Mouse (Mus musculus): ENCODE results near the gene Aagab. TPM values are rescaled to one million over a fixed set of nuclear protein-coding genes. Genes with fewer than 3 reads are reported as not detected.

The Aagab gene
- polyA plus RNA-seq, 1 experiment from 2014 or later: 54.3 TPM

DNA sequence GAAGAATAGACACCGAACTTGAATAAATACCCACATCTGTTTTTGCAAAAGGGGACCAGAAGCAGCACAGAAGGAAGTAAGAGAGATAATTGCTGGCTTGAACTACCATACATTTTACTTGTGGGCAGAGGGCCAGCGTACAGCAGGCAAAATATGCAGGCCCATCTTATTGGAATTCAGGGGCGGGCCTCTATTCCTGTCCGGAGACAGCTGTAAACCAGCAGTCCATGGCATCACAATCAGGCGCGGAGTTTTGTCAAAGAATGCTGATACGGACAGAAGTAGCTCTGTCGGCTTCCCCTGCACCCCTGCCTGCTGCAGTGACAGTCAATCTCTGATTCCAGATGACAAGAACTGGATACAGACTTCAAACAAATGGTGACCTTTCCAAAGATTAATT, 33.7 kb upstream of the Aagab start:
- WGBS: 28% methylated on average over 8 of the region's 8 CpGs
- ATAC-seq (ENCODE audit: insufficient read depth, low FRiP score, low TSS enrichment) (no peak), DNase-seq (ENCODE audit: low spot score) (peak; percentile 38)
- Histone ChIP-seq H3K9me3 (ENCODE audit: control insufficient read depth, low read length) (no peaks in the 10 kb centered on the region), H3K27ac (ENCODE audit: low read depth, low read length) (no peak overlapping the region), H3K27me3 (ENCODE audit: control insufficient read depth, insufficient read depth, low read length) (no peaks in the 10 kb centered on the region), H3K36me3 (ENCODE audit: control insufficient read depth, insufficient read depth, low read length) (no peaks in the 10 kb centered on the region), H3K9ac (ENCODE audit: low read length) (no peak overlapping the region), H3K4me1 (ENCODE audit: control insufficient read depth, insufficient read depth, low read length) (peaks cover 5% of the 10 kb centered on the region), H3K4me2 (ENCODE audit: low read depth) (no peak overlapping the region), H3K4me3 (ENCODE audit: low read depth, low read length) (no peak overlapping the region)

DNA sequence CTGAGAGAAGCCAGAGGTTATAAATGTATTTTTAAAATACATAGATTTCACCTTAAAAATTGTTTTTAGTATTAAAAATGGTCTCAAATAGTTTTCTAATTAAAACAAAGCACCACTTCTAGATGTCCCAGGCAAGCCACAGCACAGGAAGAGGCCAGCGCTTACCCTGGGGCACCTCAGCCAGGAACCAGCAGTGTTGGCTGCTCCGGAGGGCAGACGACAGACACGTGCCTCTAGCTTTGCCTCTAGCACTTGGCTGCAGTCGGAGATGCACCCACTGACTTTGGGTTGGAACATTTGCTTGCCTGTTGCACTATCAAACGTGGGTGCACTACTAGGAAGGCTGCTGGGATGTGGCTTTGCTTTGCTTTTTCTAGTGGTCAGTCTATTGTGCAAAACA, 30.6 kb upstream of the Aagab start:
- no peak overlapping the region for H3K4me2 ChIP-seq (ENCODE audit: low read depth)
- no peak overlapping the region for H3K27ac ChIP-seq (ENCODE audit: low read depth, low read length)
- WGBS: 37% methylated on average over 6 of the region's 6 CpGs
- no peaks in the 10 kb centered on the region for H3K9me3 ChIP-seq (ENCODE audit: control insufficient read depth, low read length)
- no peak overlapping the region for H3K4me3 ChIP-seq (ENCODE audit: low read depth, low read length)
- no peak overlapping the region for H3K9ac ChIP-seq (ENCODE audit: low read length)
- peaks cover 5% of the 10 kb centered on the region for H3K4me1 ChIP-seq (ENCODE audit: control insufficient read depth, insufficient read depth, low read length)
- no peaks in the 10 kb centered on the region for H3K36me3 ChIP-seq (ENCODE audit: control insufficient read depth, insufficient read depth, low read length)
- no peak for ATAC-seq (ENCODE audit: insufficient read depth, low FRiP score, low TSS enrichment)
- DNase-seq (ENCODE audit: low spot score): no peak
- H3K27me3 ChIP-seq (ENCODE audit: control insufficient read depth, insufficient read depth, low read length): no peaks in the 10 kb centered on the region

DNA sequence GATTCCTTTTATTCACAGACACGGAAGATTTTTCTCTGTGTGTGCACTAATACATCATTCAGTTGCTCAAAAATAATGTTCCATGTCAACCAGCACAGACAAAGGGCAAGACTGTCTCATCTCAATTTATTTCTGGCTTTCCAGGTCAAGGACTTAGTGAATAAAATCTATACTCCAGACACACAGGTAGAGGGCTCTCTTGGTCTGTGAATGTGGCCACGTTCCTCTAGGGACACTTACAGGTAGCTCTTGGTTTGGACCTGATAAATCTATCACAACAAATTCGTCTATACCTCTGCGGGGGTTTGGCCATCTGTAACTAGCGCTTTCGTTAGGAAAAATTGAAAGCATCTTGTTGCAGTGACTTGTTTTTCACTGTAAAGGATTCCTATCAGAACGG, 29.6 kb upstream of the Aagab start:
- no peak overlapping the region for H3K4me3 ChIP-seq (ENCODE audit: low read depth, low read length)
- 76% methylated on average over 7 of the region's 7 CpGs for WGBS
- H3K9ac ChIP-seq (ENCODE audit: low read length): no peak overlapping the region
- ATAC-seq (ENCODE audit: insufficient read depth, low FRiP score, low TSS enrichment) (no peak), DNase-seq (ENCODE audit: low spot score) (no peak)
- no peak overlapping the region for H3K4me2 ChIP-seq (ENCODE audit: low read depth)
- H3K27ac ChIP-seq (ENCODE audit: low read depth, low read length): no peak overlapping the region
- no peaks in the 10 kb centered on the region for H3K9me3 ChIP-seq (ENCODE audit: control insufficient read depth, low read length)
- H3K27me3 ChIP-seq (ENCODE audit: control insufficient read depth, insufficient read depth, low read length): no peaks in the 10 kb centered on the region
- peaks cover 5% of the 10 kb centered on the region for H3K4me1 ChIP-seq (ENCODE audit: control insufficient read depth, insufficient read depth, low read length)
- no peaks in the 10 kb centered on the region for H3K36me3 ChIP-seq (ENCODE audit: control insufficient read depth, insufficient read depth, low read length)

DNA sequence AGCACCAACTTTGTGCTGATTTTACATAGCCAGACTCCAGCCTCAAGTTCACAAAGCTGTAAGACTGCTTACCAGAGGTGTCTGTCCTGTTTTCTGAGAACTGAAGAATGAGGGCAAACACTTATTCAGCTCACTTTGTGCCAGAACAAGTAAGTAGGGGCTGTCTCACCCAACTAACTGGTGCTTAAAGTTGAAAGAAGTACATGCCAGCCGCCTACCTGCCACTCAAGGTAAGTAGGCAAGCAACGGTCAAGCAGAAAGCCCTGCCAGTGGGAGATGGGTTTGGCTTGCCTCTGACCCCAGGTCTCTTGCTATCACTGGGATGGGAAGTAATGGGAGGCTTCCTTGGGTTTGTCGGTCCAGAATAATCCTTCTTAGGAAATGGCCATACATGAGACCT, 25.0 kb upstream of the Aagab start:
- Histone ChIP-seq H3K4me1 (ENCODE audit: control insufficient read depth, insufficient read depth, low read length) (no peaks in the 10 kb centered on the region), H3K27me3 (ENCODE audit: control insufficient read depth, insufficient read depth, low read length) (no peaks in the 10 kb centered on the region), H3K4me2 (ENCODE audit: low read depth) (no peak overlapping the region), H3K4me3 (ENCODE audit: low read depth, low read length) (no peak overlapping the region), H3K27ac (ENCODE audit: low read depth, low read length) (no peak overlapping the region), H3K9me3 (ENCODE audit: control insufficient read depth, low read length) (no peaks in the 10 kb centered on the region), H3K9ac (ENCODE audit: low read length) (no peak overlapping the region), H3K36me3 (ENCODE audit: control insufficient read depth, insufficient read depth, low read length) (no peaks in the 10 kb centered on the region)
- DNase-seq (ENCODE audit: low spot score) (no peak), ATAC-seq (ENCODE audit: insufficient read depth, low FRiP score, low TSS enrichment) (no peak)
- WGBS: 86% methylated on average over 3 of the region's 3 CpGs

DNA sequence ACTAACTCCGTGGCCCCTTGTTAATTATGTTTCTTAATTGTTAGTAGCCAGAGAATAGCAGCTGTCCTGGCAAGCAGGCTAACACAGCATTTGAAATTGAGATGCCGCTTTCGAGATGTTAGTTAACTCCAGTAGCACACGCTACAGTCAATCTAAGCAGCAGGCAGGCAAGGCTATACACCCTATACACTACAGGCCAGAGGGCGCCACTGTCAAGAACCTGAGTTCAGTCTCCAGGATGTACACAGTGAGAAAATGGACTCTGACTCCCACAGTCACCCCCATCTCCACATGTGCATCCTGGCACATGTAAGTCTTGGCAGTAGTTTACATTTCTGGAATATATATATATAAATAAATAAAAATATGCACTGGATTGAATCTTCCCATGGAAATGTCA, 22.8 kb upstream of the Aagab start:
- H3K4me3 ChIP-seq (ENCODE audit: low read depth, low read length): no peak overlapping the region
- ATAC-seq (ENCODE audit: insufficient read depth, low FRiP score, low TSS enrichment) (no peak), DNase-seq (ENCODE audit: low spot score) (no peak)
- no peak overlapping the region for H3K4me2 ChIP-seq (ENCODE audit: low read depth)
- H3K9me3 ChIP-seq (ENCODE audit: control insufficient read depth, low read length): no peaks in the 10 kb centered on the region
- H3K9ac ChIP-seq (ENCODE audit: low read length): no peak overlapping the region
- H3K36me3 ChIP-seq (ENCODE audit: control insufficient read depth, insufficient read depth, low read length): no peaks in the 10 kb centered on the region
- H3K27me3 ChIP-seq (ENCODE audit: control insufficient read depth, insufficient read depth, low read length): no peaks in the 10 kb centered on the region
- 83% methylated on average over 5 of the region's 5 CpGs for WGBS
- H3K27ac ChIP-seq (ENCODE audit: low read depth, low read length): no peak overlapping the region
- no peaks in the 10 kb centered on the region for H3K4me1 ChIP-seq (ENCODE audit: control insufficient read depth, insufficient read depth, low read length)

DNA sequence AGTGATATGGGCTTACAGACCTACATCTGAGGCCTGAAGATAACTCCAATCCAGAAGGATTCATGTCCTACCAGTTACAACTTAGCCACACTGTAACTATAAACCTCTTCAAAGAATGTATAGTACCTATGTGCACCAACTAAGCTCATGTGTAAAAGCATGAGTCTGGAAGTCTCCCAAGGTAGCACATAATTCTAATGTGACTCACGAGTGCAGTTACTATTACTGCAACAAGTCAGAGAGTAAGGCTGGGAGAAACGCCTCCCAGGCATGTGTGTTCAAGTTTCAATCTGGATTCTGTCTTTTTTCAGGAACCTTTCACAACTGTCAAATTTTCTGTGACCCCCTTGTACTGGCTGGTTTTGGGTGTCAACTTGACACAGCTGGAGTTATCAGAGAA, 22.4 kb upstream of the Aagab start:
- Histone ChIP-seq H3K4me2 (ENCODE audit: low read depth) (no peak overlapping the region), H3K9ac (ENCODE audit: low read length) (no peak overlapping the region), H3K4me3 (ENCODE audit: low read depth, low read length) (no peak overlapping the region), H3K27me3 (ENCODE audit: control insufficient read depth, insufficient read depth, low read length) (no peaks in the 10 kb centered on the region), H3K36me3 (ENCODE audit: control insufficient read depth, insufficient read depth, low read length) (no peaks in the 10 kb centered on the region), H3K4me1 (ENCODE audit: control insufficient read depth, insufficient read depth, low read length) (no peaks in the 10 kb centered on the region), H3K27ac (ENCODE audit: low read depth, low read length) (no peak overlapping the region), H3K9me3 (ENCODE audit: control insufficient read depth, low read length) (no peaks in the 10 kb centered on the region)
- WGBS: 91% methylated on average over 2 of the region's 2 CpGs
- ATAC-seq (ENCODE audit: insufficient read depth, low FRiP score, low TSS enrichment) (no peak), DNase-seq (ENCODE audit: low spot score) (no peak)

DNA sequence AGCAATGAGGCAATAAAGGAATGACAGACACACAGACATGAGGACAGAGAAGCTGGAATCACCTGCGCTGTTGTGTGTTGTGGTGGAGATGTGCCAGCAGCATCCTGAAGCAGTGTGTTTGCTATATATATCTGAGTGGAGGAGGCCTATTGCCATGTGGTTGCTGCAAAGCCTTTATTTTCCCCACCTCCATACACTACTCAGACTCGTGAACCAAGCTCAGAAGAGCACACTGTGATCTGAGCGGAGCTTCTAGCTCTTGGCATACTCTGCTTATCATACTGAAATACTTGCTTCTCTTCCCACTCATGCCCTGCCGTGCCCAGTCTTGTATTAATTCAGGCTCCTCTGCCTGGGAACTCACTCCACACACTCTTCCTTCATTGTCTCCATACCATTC, 20.7 kb upstream of the Aagab start:
- DNase-seq (ENCODE audit: low spot score) (no peak), ATAC-seq (ENCODE audit: insufficient read depth, low FRiP score, low TSS enrichment) (no peak)
- Histone ChIP-seq H3K9me3 (ENCODE audit: control insufficient read depth, low read length) (no peaks in the 10 kb centered on the region), H3K27ac (ENCODE audit: low read depth, low read length) (no peak overlapping the region), H3K4me2 (ENCODE audit: low read depth) (no peak overlapping the region), H3K36me3 (ENCODE audit: control insufficient read depth, insufficient read depth, low read length) (no peaks in the 10 kb centered on the region), H3K4me3 (ENCODE audit: low read depth, low read length) (no peak overlapping the region), H3K4me1 (ENCODE audit: control insufficient read depth, insufficient read depth, low read length) (no peaks in the 10 kb centered on the region), H3K9ac (ENCODE audit: low read length) (no peak overlapping the region), H3K27me3 (ENCODE audit: control insufficient read depth, insufficient read depth, low read length) (no peaks in the 10 kb centered on the region)
- 82% methylated on average over 4 of the region's 4 CpGs for WGBS

DNA sequence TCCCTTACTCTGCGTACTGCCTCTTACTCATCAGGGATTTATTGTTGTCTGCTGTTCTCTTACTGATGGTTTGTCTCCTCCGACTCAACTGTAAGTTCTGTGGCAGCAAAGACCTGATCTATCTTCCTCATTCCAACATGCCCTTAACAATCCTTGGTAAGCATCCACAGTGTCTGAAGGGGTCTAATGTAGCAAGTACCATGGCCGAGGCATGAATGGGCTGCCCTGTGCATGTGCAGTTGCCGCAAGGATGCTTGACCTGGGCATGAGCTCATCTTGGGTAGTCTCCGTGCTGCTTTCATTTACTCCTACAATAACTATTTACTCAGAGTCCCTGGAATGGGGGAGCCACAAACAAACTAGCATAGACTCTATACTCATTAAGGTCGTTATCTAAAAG, 17.2 kb upstream of the Aagab start:
- DNase-seq (ENCODE audit: low spot score) (no peak), ATAC-seq (ENCODE audit: insufficient read depth, low FRiP score, low TSS enrichment) (no peak)
- Histone ChIP-seq H3K4me1 (ENCODE audit: control insufficient read depth, insufficient read depth, low read length) (no peaks in the 10 kb centered on the region), H3K27me3 (ENCODE audit: control insufficient read depth, insufficient read depth, low read length) (no peaks in the 10 kb centered on the region), H3K9me3 (ENCODE audit: control insufficient read depth, low read length) (no peaks in the 10 kb centered on the region), H3K27ac (ENCODE audit: low read depth, low read length) (no peak overlapping the region), H3K36me3 (ENCODE audit: control insufficient read depth, insufficient read depth, low read length) (no peaks in the 10 kb centered on the region), H3K4me2 (ENCODE audit: low read depth) (no peak overlapping the region), H3K9ac (ENCODE audit: low read length) (no peak overlapping the region), H3K4me3 (ENCODE audit: low read depth, low read length) (no peak overlapping the region)
- 90% methylated on average over 6 of the region's 6 CpGs for WGBS

DNA sequence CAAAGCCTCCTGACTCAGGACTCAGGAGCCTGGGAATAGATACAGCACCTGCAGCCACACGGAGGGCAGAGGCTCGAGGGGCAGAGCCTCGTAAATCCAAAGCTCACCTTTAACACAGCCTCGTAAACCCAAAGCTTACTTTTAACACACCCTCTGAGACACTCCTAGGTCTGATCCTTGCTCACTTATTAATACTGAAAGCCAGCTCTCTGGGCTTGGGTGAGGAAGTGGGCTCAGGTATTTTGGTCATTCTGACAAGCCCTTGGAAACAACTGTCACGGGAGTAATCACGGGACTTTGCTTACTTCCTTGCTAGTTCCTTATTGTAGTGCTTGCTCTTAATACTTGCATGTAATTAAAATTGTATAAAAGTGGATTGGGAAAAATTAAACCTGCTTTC, 13.3 kb upstream of the Aagab start:
- 67% methylated on average over 6 of the region's 6 CpGs for WGBS
- H3K9me3 ChIP-seq (ENCODE audit: control insufficient read depth, low read length): no peaks in the 10 kb centered on the region
- H3K4me2 ChIP-seq (ENCODE audit: low read depth): no peak overlapping the region
- no peak overlapping the region for H3K9ac ChIP-seq (ENCODE audit: low read length)
- DNase-seq (ENCODE audit: low spot score) (no peak), ATAC-seq (ENCODE audit: insufficient read depth, low FRiP score, low TSS enrichment) (no peak)
- H3K4me1 ChIP-seq (ENCODE audit: control insufficient read depth, insufficient read depth, low read length): no peaks in the 10 kb centered on the region
- H3K27ac ChIP-seq (ENCODE audit: low read depth, low read length): no peak overlapping the region
- no peak overlapping the region for H3K4me3 ChIP-seq (ENCODE audit: low read depth, low read length)
- no peaks in the 10 kb centered on the region for H3K27me3 ChIP-seq (ENCODE audit: control insufficient read depth, insufficient read depth, low read length)
- H3K36me3 ChIP-seq (ENCODE audit: control insufficient read depth, insufficient read depth, low read length): no peaks in the 10 kb centered on the region
